Mouse (Mus musculus): Measurements from ENCODE around the gene Gm42372.

The Gm42372 gene

GRCm38 (mm10) chr7:17007300-17007699 is 24.4 kb downstream of the Gm42372 start:
- DNase-seq (ENCODE audit: low spot score) = no peak

- no peak for DNase-seq (ENCODE audit: low spot score)
Observed at GRCm38 (mm10) chr7:17009326-17010009, 26.6 kb downstream of the Gm42372 start.

- DNase-seq (ENCODE audit: low spot score) = no peak
Observed at GRCm38 (mm10) chr7:17010010-17010347, 27.1 kb downstream of the Gm42372 start.

- DNase-seq (ENCODE audit: low spot score) = no peak
Observed at GRCm38 (mm10) chr7:17011909-17012590, 29.2 kb downstream of the Gm42372 start.

- no peak for DNase-seq (ENCODE audit: low spot score)
Observed at GRCm38 (mm10) chr7:17015381-17015780, 32.5 kb downstream of the Gm42372 start.

GRCm38 (mm10) chr7:17017036-17017435 is 34.1 kb downstream of the Gm42372 start:
- DNase-seq (ENCODE audit: low spot score) = peak; percentile 68

DNA sequence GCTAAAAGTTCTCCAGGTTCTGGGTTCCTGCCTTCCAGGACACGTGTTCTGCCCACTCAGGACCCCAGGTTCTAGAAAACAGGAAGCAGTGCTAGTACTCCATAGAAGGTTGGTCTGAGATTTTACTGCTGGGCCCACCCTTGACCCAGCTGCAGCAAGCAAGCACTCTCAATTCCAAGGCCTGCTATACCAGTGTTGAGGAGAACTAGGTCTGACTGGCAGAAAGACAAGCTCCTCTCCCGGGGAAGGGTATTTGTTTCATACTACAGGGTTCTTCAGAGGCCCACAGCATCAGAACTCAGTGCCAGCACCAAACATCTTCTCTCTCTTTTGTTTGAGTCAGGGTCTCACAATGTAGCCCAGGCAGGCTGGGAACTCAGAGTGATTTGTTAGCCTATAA is 35.0 kb downstream of the Gm42372 start:
- no peak for DNase-seq (ENCODE audit: low spot score)

GRCm38 (mm10) chr7:17019426-17020166 is 36.7 kb downstream of the Gm42372 start:
- DNase-seq (ENCODE audit: low spot score) = no peak

- DNase-seq (ENCODE audit: low spot score) = no peak
Observed at GRCm38 (mm10) chr7:17022176-17022575, 39.3 kb downstream of the Gm42372 start.

DNA sequence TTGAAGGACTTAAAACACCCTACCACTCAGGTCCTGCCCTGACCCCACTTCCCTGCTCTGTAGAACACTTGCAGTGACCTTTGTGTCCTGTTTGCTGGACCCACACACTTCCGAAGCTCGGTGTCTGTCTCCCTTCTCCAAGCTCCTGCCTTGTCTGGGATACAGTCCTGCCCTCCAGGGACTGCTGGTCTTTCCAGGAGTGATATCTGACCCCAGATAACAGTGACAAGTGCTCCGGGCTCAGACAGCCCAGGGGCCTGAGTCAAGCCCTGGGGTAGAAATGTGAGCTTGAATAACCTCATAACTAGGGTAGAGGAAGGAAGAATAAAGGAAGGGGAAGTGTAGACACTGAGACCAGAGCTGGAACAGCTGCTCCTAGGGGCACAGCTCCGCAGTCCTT is 40.8 kb downstream of the Gm42372 start:
- DNase-seq (ENCODE audit: low spot score) = no peak

DNA sequence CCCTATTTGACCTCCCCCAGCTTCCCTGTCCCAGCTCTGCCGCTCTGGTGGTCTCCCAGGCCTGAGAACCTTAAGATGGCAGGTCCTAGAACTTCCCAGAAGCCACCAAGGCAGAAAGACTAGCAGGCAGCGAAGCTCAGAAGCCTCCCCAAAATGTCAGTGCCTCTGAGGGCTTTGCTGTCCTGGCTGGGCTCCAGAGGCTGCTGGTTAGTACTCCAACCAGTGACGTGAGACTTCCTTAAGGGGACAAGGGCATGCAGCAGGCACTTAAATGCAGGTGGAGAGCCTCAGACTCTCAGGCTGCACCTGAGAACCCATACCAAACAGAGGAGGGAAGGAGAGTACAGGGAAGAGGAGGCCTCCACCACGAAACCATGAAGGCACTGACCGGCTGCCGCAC is 41.3 kb downstream of the Gm42372 start:
- DNase-seq (ENCODE audit: low spot score) = no peak

- DNase-seq (ENCODE audit: low spot score) = no peak
Observed at GRCm38 (mm10) chr7:17024814-17025504, 42.1 kb downstream of the Gm42372 start.

GRCm38 (mm10) chr7:17025505-17025894 is 42.6 kb downstream of the Gm42372 start:
- DNase-seq (ENCODE audit: low spot score) = no peak

DNA sequence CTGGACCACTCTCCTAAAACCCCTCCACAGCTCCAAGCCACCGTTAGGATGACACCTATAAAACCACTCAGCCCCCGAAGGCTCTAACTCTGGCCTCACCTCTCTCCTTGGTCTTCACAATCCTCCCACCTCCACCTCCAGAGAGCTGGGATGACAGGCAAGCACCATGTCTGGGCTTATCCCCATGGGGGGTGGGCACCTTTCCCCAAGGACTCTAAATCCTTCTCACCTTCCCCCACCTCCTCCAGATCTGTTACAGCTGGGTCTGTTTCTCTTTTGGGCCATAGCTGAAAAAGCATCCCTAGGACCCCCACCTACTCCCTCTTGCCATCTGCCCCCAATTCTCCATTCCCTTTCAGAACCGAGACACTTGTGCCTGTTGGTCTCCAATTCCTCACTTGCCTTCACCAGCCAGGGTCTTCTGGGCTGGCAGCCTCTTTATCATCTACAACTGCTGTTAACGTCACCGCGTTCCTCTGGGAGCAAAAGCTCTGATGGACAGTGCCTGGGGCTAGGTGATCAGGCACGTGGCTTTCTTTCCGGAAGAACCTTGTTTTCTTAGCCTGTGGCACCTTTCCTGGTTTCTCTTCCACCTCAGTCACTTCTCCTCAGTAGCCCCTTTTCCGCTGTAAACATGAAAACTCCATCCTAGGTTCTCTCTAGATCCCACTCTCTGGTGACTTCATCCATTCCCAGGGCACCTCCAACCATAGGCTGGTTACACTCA is 43.2 kb downstream of the Gm42372 start:
- no peak for DNase-seq (ENCODE audit: low spot score)

GRCm38 (mm10) chr7:17026710-17027587 is 44.1 kb downstream of the Gm42372 start:
- DNase-seq (ENCODE audit: low spot score) = no peak

- DNase-seq (ENCODE audit: low spot score) = peak; percentile 89
Observed at GRCm38 (mm10) chr7:17027588-17028343, 44.9 kb downstream of the Gm42372 start, which contains the start of gene Ppp5c. Gene Ppp5c (minus strand): TSS chr7:17027924.

DNA sequence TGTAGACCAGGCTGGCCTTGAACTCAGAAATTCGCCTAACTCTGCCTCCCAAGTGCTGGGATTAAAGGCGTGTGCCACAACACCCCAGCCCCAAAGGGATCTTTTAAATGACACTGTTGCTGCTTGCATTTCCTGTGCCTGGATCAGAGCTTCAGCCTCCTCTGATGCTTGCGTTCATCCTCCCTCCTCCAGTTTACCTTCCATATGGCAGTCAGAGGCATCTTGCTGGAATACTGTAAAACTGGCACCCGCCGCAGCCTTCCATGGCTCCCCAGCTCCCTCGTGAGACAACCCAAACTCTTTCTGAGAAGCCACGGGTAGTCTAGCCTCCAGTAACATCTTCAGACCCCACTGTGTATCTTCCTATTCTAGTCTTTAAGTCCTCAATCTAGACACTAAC is 46.0 kb downstream of the Gm42372 start:
- no peak for DNase-seq (ENCODE audit: low spot score)

DNA sequence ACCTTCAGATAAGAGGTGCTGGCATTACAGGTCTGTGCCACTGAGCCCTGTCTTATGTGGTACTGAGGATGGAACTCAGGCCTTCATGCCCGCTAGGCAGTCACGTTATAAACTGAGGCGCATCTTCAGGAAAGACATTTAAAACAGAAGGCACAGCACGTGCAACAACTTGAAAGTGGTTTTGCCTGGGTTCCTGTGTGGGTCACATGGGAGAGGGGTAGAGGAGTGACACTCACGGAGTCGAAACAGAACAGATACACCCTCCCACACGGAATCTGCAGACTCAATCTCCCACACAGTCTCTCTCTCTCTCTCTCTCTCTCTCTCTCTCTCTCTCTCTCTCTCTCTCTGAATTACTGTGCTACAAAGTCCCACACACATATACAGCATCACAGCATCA is 47.4 kb downstream of the Gm42372 start:
- DNase-seq (ENCODE audit: low spot score) = no peak
